Mouse (Mus musculus) liver, embryonic 11.5 days (tissue): ENCODE measurements at regions not wholly inside any gene's neighbourhood (a gene's known extent, or its start where the extent isn't known, plus 50 kb on each side); places are given as distances from the start of the nearest gene placed in this dataset.
"Not testable (repeated sequence)": the region's sequence is repeated elsewhere in the genome, so short reads cannot be mapped to it uniquely, and the experiment has no call there.

Source experiments
- ATAC-seq: fragments of 200-750 bp; cut with Nextera tagmentation; replicated peaks from 2 replicates; pipeline ENCODE4 v1.8.0; 2017; ENCODE audit warnings: moderate number of reproducible peaks, mild to moderate bottlenecking, moderate TSS enrichment, moderate library complexity; ENCODE audit not compliant: low FRiP score
- DNase-seq: peaks from one replicate; pipeline ENCODE4 v3.0.0-alpha.2; 2017; ENCODE audit warnings: low spot score
- H3K27ac ChIP-seq: fragments of 300-500 bp; sonication (generic); 2 replicates; pipeline ENCODE4 v1.5.1; 2014; ENCODE audit warnings: mild to moderate bottlenecking, low read depth, low read length, control low read depth
- H3K27me3 ChIP-seq: fragments of 300-500 bp; sonication (generic); replicated peaks from 2 replicates; pipeline ENCODE4 v1.6.1; 2014; ENCODE audit warnings: low read length, mixed read lengths; ENCODE audit not compliant: control insufficient read depth, insufficient read depth
- H3K36me3 ChIP-seq: fragments of 300-500 bp; sonication (generic); 2 replicates; pipeline ENCODE4 v1.6.1; 2014; ENCODE audit warnings: mild to moderate bottlenecking, low read length, moderate library complexity, mixed read lengths; ENCODE audit not compliant: control insufficient read depth, insufficient read depth
- H3K4me1 ChIP-seq: fragments of 300-500 bp; sonication (generic); replicated peaks from 2 replicates; pipeline ENCODE4 v1.6.1; 2014; ENCODE audit warnings: low read length, mixed read lengths; ENCODE audit not compliant: control insufficient read depth, insufficient read depth
- H3K4me2 ChIP-seq: fragments of 300-500 bp; sonication (generic); 2 replicates; pipeline ENCODE4 v1.6.1; 2014; ENCODE audit warnings: mild to moderate bottlenecking, control low read depth, moderate library complexity
- H3K4me3 ChIP-seq: fragments of 300-500 bp; sonication (generic); 2 replicates; pipeline ENCODE4 v1.5.1; 2014; ENCODE audit warnings: low read depth, low read length, control low read depth
- H3K9ac ChIP-seq: fragments of 300-500 bp; sonication (generic); 2 replicates; pipeline ENCODE4 v1.6.1; 2014; ENCODE audit warnings: low read depth, low read length, control low read depth
- H3K9me3 ChIP-seq: fragments of 300-500 bp; sonication (generic); 2 replicates; pipeline ENCODE4 v1.6.1; 2016; ENCODE audit warnings: low read length, inconsistent platforms, mixed read lengths; ENCODE audit not compliant: control insufficient read depth
- WGBS: fragments of 180-500 bp; shearing (Covaris S2); extraction: QIAGEN DNeasy Blood & Tissue Kit; methylation state at CpG from one replicate; pipeline ENCODE4 v1.1.7; 2014; 5-methylcytosine and 5-hydroxymethylcytosine counted together

GRCm38 (mm10) chr10:103507051-103507450, 139.5 kb downstream of the Slc6a15 start:
- H3K9ac ChIP-seq, ATAC-seq, H3K27ac ChIP-seq, H3K4me3 ChIP-seq, H3K36me3 ChIP-seq, H3K4me1 ChIP-seq, H3K27me3 ChIP-seq, DNase-seq, H3K9me3 ChIP-seq, H3K4me2 ChIP-seq: not testable (repeated sequence)
- 82% methylated on average over 7 of the region's 7 CpGs for WGBS

GRCm38 (mm10) chr10:103544502-103544901, 176.9 kb downstream of the Slc6a15 start:
- WGBS, result 88% methylated on average over 2 of the region's 2 CpGs
- Histone ChIP-seq H3K4me2 (no peak overlapping the region), H3K27me3 (no peaks in the 10 kb centered on the region), H3K27ac (no peak overlapping the region), H3K4me3 (no peak overlapping the region), H3K4me1 (no peaks in the 10 kb centered on the region), H3K9ac (no peak overlapping the region), H3K36me3 (no peaks in the 10 kb centered on the region), H3K9me3 (no peaks in the 10 kb centered on the region)
- DNase-seq (no peak), ATAC-seq (no peak)

GRCm38 (mm10) chr10:103549510-103549909, 181.9 kb downstream of the Slc6a15 start:
- no peaks in the 10 kb centered on the region for H3K27me3 ChIP-seq
- no peak overlapping the region for H3K9ac ChIP-seq
- no peak for ATAC-seq
- no peak overlapping the region for H3K4me2 ChIP-seq
- no peak for DNase-seq
- H3K27ac ChIP-seq, result no peak overlapping the region
- no peaks in the 10 kb centered on the region for H3K9me3 ChIP-seq
- H3K4me1 ChIP-seq, result no peaks in the 10 kb centered on the region
- 82% methylated on average over 2 of the region's 2 CpGs for WGBS
- no peaks in the 10 kb centered on the region for H3K36me3 ChIP-seq
- no peak overlapping the region for H3K4me3 ChIP-seq

GRCm38 (mm10) chr10:103585097-103585496, 217.5 kb downstream of the Slc6a15 start:
- Histone ChIP-seq H3K36me3 (no peaks in the 10 kb centered on the region), H3K9me3 (no peaks in the 10 kb centered on the region), H3K4me3 (no peak overlapping the region), H3K9ac (no peak overlapping the region), H3K27ac (no peak overlapping the region), H3K4me2 (no peak overlapping the region), H3K4me1 (no peaks in the 10 kb centered on the region), H3K27me3 (no peaks in the 10 kb centered on the region)
- DNase-seq, result no peak
- 60% methylated on average over 3 of the region's 3 CpGs for WGBS
- no peak for ATAC-seq

- DNase-seq (no peak), ATAC-seq (no peak)
- Histone ChIP-seq H3K4me1 (no peaks in the 10 kb centered on the region), H3K9ac (no peak overlapping the region), H3K4me3 (no peak overlapping the region), H3K27me3 (no peaks in the 10 kb centered on the region), H3K4me2 (no peak overlapping the region), H3K9me3 (no peaks in the 10 kb centered on the region), H3K27ac (no peak overlapping the region), H3K36me3 (no peaks in the 10 kb centered on the region)
- WGBS, result 82% methylated on average over 2 of the region's 2 CpGs
These were observed 217.9 kb downstream of the Slc6a15 start for GRCm38 (mm10) chr10:103585504-103585903.

- Histone ChIP-seq H3K9me3 (no peaks in the 10 kb centered on the region), H3K4me3 (no peak overlapping the region), H3K27ac (no peak overlapping the region), H3K9ac (no peak overlapping the region), H3K36me3 (no peaks in the 10 kb centered on the region), H3K27me3 (no peaks in the 10 kb centered on the region), H3K4me2 (no peak overlapping the region), H3K4me1 (no peaks in the 10 kb centered on the region)
- ATAC-seq (no peak), DNase-seq (no peak)
- 90% methylated on average over 2 of the region's 2 CpGs for WGBS
These were observed 224.4 kb downstream of the Slc6a15 start for GRCm38 (mm10) chr10:103591985-103592384.

- ATAC-seq, result no peak
- no peak for DNase-seq
- Histone ChIP-seq H3K4me2 (no peak overlapping the region), H3K4me3 (no peak overlapping the region), H3K36me3 (no peaks in the 10 kb centered on the region), H3K27me3 (no peaks in the 10 kb centered on the region), H3K9me3 (no peaks in the 10 kb centered on the region), H3K4me1 (no peaks in the 10 kb centered on the region), H3K27ac (no peak overlapping the region), H3K9ac (no peak overlapping the region)
- 89% methylated on average over 2 of the region's 2 CpGs for WGBS
These were observed 273.6 kb downstream of the Slc6a15 start for GRCm38 (mm10) chr10:103641162-103641561.

- Histone ChIP-seq H3K9ac (no peak overlapping the region), H3K27me3 (no peaks in the 10 kb centered on the region), H3K27ac (no peak overlapping the region), H3K4me3 (no peak overlapping the region), H3K4me1 (no peaks in the 10 kb centered on the region), H3K36me3 (no peaks in the 10 kb centered on the region), H3K4me2 (no peak overlapping the region), H3K9me3 (no peaks in the 10 kb centered on the region)
- 72% methylated on average over 3 of the region's 3 CpGs for WGBS
- ATAC-seq, result no peak
- DNase-seq, result no peak
These were observed 282.3 kb downstream of the Slc6a15 start for GRCm38 (mm10) chr10:103649848-103650247.

GRCm38 (mm10) chr10:103673081-103673480, 305.5 kb downstream of the Slc6a15 start:
- Histone ChIP-seq H3K27me3 (no peaks in the 10 kb centered on the region), H3K9ac (no peak overlapping the region), H3K4me3 (no peak overlapping the region), H3K36me3 (no peaks in the 10 kb centered on the region), H3K4me2 (no peak overlapping the region), H3K9me3 (no peaks in the 10 kb centered on the region), H3K27ac (no peak overlapping the region), H3K4me1 (no peaks in the 10 kb centered on the region)
- 70% methylated on average over 3 of the region's 3 CpGs for WGBS
- DNase-seq (no peak), ATAC-seq (no peak)
